Mouse (Mus musculus) layer of hippocampus, postnatal 25 days (tissue): ENCODE results near the gene B130006D01Rik. TPM values are rescaled to one million over a fixed set of nuclear protein-coding genes. Genes with fewer than 3 reads are reported as not detected.

Experiments
- DNase-seq, 2 experiments: peaks; one replicate each; pipeline ENCODE4 v3.0.0; 2022; ENCODE audit warnings: mixed read lengths in 2 of 2, low spot score in 1 of 2; ENCODE audit errors: extremely low spot score in 1 of 2
- total RNA-seq, 2 experiments: library from RNA; stranded (reverse); gene quantifications; 2 replicates each; pipeline ENCODE4 v1.2.3; 2021

The B130006D01Rik gene
- total RNA-seq = 1 to 10 TPM in 1 of 2 experiments, under 1 TPM in 1; 0.69 to 2.0 TPM

DNA sequence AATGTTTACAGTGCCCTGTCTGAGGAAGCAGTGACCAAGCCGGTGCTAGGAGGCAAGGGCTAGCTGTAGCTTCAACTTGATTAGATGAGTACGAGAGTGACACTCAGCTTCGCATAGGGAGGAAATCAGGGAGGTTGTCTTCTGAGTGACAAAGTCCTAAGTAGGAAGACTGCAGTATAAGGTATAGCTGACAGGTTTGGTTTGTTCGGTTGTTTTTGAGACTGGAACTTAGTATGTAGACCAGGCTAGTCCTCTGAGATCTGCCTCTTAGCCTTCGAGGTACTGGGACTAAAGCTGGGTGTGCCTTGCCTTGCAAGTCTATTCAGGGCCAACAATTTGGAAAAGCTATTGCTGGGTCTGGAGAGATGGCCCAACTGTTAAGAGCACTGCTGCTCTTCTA lies at the start of gene B130006D01Rik:
Gene B130006D01Rik (plus strand): TSS at position 301 of the 400 bp plus-strand sequence.
- no peak for DNase-seq

DNA sequence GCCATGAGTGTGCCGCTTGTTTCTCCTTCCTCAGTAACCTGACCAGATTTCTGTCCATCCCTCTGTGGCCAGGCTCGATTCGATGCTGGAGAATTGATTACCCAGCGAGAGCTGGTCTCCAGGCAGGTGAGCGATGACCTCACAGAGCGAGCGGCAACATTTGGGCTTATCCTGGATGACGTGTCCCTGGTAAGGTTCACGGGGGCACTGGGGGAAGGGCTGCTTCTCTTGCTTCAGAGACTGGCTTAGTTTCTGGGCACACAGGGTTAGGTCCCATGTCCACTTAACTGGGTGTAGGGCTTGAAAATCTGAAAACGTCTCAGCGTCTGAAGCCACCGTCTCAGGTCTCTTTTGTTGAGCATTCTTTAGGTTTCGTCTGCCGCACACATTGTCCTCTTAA lies 47.9 kb upstream of the B130006D01Rik start:
- DNase-seq = no peak

DNA sequence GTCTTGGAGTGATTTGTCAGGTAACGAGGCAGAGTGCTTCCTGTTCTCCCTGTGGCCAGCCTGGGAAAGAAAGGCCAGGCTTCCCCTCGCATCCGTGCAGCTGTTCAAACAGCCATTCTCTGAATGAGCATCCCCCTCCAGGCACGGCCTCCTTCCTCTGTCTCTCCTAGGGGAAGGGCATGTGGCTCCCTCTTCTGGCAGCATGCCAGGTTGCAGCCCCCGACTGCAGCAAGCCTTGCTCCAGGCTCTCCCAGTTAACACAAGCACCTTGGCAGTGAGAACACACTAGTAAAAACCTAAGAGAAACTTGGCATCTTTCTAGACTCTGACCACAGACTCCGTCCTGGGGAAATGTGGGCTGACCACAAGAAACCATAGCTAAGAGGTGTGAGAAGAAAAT lies 47.1 kb upstream of the B130006D01Rik start:
- peak; percentile 18 to 47 for DNase-seq

DNA sequence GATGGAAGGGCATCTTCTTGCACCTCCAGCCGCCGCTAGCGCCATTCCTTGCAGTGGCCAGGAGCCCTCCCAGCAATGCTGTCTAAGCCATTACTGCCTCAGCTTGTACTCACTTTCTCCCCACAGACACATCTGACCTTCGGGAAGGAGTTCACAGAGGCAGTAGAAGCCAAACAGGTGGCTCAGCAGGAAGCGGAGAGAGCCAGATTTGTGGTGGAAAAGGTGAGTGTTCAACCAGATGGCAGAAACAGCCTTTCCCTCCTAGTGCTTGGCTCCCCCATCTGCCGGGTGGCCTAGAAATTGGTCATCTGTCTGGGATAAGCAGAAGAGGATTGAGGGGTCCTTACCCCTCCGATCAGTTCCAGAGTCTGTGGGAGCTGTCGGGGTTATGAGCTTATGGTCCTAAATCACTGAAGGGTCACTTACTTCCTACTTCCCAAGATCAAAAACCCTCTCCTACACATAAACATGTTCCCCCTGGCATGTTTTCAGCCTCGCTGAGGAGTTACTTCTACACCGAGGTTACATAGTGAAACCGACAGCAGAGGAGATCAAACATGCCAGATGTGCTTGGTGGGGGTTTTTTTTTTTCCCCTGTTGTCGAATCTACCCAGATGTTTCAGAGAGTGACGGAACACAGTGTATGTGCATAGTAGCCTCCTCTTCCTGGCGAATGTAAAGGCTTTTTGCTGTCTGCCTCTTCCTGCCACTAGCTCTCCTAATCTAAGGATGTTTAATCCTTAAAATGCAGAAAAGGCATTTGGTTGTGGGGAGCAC lies 45.3 kb upstream of the B130006D01Rik start:
- DNase-seq = no peak

DNA sequence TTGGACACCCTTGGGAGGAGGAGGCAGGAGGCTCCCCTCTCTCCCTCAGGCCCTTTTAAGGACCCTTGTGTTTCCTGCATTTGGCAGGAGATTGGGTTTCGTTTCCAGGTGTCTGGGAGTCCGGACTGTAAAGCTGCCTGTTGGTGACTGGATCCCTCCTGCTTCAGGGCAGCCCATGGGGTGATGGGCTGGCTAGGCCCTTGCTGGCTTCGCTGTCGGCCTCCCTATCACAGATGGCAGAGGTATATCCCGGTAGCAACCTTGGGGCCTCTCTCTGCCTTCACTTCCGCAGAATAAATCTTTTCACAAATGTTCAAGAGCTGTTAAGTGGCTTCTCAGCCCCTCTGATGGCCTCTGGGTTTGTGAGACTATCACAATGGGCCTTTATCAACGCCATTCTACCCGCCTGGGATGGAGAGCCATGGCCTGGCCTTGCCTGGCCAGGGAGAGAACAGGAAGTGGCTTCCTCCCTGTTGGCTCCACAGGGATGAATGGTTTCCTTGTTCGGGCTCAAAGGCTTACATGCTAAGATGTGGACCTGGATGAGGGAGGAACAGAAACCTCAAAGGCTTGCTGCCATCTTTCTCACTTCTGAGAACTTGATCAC lies 41.3 kb upstream of the B130006D01Rik start:
- DNase-seq = no peak

DNA sequence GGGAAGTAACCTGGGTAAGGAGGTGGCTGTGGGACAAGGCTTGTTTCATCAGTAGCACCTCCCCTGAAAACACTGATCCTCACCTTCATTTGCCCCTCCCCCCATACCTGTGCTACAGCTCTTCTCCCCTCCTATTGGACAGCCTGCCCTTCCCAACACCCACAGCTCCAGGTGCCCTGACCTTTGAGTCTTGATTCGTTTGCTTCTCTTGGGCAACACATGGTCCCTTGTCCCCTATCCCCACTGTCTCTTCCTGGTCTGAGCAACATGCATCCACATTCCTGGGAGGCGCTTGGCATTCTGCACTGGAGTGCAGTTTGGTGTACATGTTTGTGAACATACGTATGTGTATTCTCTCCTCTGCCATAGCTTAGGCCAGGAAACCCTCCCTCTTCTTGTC lies 40.4 kb upstream of the B130006D01Rik start:
- no peak for DNase-seq

DNA sequence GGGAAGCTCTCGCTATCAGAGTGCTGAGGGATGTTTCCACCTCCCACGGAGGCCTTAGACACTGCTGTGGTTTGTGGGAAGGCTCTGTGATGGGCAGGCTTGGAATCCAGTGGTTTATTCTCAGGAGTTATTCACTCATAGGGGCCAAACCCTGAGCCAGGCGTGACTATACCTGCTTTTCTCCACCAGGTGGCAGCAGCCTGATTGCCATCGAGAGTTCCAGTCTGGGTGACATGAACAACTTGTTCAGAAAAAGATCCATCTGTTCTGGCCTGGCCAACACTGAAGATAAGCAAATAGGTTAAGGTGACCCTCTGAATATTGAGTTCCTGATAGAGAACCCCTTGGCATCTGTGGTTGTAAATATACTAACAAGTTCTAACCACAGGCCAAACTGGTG lies 37.4 kb upstream of the B130006D01Rik start:
- DNase-seq = peak; percentile 55 to 71

DNA sequence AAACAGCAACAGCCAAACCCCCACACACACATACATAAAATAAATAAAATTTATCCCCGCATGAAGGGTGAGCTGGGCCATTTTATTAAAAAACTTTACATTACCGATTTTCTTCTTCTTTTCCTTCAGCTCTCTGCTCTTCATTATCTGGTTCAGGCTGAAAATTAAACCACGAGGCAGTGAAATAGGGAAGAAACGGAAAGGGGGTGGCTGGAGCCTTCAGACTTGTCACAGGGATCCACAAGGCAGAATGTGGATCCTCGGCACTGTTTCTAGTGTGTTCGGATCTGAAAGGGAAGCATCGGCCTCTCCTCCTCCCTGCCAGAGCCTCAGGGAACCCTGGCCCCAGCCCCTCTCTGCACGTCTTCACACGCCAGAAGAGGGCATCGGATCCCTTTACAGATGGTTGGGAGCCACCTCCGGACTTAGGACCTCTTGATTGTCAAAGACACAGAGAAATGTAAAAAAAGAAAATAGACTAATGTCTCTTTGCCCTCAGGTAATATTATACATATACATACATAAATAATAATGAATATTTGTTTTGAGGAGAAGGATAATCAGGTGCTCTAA lies 36.2 kb upstream of the B130006D01Rik start:
- no peak for DNase-seq

DNA sequence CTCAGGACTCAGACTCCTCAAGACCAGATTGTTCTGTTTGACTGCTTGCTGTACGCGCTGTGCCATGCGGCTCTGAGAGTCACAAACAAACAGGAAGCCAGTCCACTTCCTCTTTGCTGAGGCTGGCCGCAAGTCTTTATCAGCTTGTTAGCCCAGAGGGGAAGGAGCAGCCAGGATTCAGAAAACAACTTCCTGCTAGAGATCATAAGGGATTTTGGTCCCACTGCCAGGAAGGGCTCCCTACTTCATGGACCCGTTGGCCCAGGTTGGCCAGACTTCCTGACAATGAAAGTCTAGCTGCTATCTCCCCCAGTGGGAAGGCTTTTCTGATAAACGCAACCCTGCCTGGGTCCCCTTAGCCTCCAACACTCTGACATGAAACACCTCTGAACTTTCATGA lies 34.9 kb upstream of the B130006D01Rik start:
- no peak for DNase-seq

DNA sequence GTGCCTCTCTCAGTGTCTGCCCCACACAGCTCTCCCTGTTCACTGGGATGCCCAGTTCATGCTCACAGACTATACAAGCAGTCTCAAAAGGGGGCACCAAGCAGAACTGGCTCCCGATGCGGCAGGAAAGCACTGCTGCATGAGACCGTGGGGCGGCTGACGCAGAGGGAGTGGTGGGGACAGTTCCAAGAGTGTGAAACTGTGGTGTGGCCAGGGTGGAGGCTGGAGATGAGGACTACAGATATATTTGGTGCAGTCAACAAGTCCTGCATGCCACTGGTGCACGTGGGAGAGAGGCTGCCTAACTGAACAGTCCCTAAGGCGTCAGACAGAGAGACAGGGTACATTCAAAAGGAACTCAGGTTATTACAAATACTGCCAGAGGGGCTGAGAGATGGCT lies 34.4 kb upstream of the B130006D01Rik start:
- no peak for DNase-seq

DNA sequence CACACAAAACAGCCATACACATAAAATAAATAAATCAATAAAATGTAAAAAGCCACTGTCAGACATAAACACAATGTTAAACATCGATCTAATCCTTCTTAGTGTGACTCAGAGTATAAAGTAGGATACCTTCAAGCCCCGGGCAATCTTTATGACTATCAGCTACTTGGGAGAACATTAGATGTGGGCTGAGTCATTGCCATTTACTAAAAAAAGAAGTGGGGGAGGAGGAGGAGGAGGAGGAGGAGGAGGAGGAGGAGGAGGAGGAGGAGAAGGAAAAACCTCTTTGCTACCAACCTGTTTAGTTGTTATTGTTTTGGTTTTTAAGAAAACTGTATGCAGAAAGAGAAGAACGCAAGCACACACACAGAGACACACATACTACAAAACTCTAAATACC lies 33.8 kb upstream of the B130006D01Rik start:
- no peak for DNase-seq

DNA sequence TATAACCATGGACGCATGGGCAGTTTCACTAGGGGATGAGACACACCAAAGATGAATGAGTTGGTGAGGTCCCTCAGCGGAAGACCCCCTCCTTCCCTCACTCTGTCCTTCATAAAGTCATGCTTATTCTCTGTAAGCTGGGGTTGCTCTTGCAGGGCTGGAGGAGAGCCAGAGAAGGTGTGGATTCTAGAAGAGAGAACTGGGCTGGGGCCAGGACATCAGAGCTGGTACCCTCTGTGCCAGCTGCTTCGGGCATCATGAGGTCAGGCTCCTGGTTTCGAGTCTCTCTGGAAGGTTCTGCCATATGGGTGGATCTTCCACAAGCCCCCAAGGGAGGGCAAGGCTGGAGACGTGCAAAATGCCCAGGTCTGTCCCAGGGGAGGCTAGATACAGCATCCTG lies 24.8 kb upstream of the B130006D01Rik start:
- DNase-seq = no peak

DNA sequence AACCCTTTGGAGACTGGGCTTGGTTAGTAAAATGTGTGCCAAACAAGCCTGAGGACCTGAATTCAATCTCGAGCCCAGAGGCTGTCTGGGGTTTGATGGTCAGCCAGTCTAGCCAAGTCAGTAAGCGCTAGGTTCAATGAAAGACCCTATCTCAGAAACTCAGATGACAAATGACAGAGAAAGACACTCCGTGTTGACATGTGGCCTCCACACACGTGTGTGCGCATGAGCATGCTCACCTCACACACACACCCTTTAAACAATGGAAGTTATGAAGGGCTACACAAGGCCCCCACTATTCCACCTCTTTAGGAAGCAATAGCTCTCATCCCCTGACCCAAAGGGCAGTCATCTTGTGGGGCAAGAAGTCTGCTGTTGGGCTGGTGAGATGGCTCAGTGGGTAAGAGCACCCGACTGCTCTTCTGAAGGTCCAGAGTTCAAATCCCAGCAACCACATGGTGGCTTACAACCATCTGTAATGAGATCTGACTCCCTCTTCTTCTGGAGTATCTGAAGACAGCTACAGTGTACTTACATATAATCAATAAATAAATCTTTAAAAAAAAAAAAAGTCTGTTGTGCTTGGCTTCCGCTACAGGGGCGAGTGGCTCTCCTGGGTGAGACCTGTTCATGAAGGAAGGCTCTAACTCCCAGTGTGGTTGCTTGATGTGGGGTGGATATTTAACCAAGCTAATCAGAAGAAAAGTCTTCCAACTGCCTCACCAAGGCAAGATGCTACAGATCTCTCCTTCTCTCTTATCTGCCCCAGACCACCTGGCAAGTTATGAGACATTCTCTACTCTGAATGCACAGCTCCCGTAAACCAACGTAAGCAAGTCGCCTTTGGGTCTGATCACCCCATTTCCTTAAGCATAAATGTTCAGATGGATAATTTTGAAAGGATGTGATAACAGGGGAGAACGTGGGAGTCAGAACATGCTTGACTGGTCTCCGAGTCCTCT lies 22.3 kb upstream of the B130006D01Rik start:
- DNase-seq = no peak

DNA sequence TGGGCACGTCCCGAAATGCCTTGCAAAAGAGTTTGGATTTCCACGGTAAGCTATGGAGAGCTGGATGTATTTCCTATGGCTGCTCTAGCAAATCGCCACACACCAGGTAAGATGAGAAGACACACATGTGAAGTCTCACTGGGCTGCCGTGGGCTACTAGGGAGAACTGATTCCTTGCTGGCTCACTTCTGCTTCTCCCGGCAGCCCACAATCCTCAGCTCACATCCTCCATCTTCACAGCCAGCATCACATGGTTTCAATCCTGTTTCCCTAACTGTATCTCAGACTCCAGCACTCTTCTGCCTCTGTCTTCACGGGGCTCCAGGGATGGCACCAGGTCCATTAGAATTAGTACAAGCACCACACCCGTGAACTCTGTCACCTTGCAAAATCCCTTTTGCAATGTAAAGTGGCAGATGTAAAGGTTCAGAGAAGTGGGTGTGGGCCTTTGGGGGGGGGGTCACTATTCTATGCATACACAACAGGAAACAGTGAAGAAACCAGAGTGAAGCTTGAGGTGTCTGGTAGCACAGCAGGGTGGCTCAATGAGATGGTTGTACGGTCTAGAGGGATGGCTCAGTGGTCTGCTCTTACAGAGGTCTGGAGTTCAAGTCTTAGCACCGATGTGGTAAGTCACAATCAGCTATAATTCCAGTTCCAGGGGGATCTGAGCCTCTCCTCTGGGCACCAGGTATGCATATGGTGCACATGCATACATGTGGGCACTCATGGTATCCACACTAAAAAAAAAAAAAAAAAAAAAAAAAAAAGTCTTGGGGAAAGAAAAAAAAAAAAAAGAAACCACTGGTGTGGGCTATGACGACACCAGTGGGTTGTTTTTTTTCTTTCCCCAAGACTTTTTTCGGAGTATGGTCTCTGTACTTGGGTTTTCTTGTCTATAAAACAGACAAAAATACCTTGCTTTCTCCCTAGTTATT lies 19.1 kb upstream of the B130006D01Rik start:
- DNase-seq = no peak

DNA sequence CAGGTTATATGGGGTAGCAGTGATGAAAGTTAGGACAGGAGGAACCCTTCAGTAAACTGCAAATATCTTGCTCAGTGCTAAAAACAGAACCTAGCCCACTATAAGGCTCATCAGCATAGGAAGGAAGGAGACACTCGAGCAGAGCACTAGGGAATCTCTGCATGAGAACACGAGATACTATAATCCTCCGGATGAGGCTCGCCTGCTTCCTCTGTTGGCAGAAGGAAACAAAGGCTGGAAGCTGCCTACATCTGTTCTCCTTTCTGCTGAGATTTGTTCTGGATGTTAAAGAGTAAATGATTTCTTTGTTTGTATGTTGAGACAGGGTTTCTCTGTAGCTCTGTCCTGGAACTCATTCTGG lies 18.4 kb upstream of the B130006D01Rik start:
- DNase-seq = no peak

DNA sequence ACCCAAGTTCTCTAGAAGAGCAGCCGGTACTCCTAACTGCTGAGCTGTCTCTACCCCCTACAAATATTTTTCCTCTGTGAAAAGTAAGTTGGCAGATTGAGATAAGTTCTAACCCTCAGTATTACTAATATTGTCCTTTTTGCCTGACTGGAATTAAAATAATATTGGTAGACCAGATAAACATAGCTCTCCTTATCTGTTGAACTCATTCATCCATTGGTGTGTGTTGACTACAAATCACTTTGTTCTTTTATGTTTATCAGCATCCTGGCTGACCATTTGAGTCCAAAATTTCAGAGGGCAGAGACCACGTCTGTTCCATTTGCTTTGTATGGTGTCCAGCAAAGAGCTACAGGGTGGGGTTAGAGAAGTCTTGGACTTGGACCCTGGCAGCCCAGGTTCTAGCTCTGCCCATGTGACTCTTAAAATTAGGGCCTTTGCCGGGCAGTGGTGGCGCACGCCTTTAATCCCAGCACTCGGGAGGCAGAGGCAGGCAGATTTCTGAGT lies 13.8 kb upstream of the B130006D01Rik start:
- DNase-seq = no peak

DNA sequence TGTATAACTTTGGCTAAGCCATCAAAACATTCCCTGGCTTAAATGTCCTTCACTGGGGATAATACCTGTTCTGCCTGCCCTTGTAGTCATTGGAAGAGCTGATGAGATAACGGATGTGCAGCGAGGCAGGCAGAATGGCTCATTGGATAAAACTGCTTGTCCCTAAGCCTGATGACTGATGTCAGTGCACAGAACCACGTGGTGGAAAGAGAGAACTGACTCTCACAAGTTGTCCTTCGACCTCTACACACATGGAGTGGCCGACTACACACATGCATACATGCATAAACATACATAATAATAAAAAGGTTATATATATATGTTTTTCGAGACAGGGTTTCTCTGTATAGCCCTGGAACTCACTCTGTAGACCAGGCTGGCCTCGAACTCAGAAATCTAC lies 12.9 kb upstream of the B130006D01Rik start:
- DNase-seq = no peak

DNA sequence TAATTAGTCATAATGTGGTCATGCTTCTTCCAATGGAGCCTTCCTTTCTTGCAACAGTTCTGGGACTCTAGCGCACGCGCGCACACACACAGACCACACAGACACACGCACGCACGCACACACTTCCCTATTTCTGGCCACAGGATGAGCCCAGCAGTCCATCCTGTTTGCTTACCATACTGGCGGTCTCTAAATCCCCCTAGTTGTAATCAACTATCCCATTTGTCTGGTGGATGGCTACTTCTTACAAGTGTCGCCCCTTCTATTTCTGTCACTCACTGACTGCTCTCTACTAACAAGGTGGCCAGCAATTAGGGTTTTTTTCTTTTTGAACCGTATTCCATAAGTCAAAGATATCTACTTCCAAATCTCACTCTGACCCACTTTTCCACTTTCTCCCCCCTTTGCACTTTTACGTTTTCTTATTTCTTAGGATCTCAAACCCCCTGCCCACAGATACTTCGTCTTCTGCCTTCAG lies 11.3 kb upstream of the B130006D01Rik start:
- DNase-seq = peak in 1 of 2 experiments; percentile 12

DNA sequence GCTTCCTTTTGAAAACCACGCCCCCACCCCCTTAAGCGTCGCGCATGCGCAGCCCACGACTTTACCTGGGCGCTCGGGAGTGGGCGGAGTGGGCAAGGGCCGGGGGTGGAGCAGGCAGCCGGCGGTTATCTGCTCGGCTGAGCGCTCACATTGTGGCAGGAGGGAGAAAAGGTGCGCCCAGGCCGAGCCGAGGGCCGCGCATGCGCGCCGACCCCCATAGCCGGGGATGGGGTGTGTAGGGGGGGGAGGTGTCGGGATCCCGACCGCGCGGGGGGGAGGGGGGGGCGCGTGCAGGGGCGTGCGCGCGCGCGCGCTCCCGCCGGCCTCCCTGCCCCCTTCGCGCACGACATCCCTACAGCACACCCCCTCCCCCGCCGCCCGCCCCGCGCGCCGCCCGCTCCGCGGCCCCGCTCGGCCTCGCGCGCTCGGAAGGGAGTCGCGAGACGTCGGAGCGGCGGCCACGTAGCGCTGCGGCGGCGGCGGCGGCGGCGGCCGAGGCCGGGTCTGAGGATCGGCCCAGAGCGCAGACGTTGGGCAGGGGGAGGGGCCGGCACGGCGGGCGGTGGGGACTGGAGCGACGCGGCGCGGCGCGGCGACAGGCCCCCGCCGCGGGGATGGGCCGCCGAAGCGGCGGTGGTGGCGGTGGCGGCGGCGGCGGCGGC lies 10.7 kb upstream of the B130006D01Rik start, which contains the start of gene Zfp652:
Gene Zfp652 (plus strand): TSS at position 111 of the 662 bp plus-strand sequence.
- DNase-seq = peak; percentile 65 to 68
